10 mouse cellular contexts compared by ENCODE assay signal in genomic region chr3:144753120-144753519, GRCm38 (mm10). TPM values are rescaled to one million over a fixed set of nuclear protein-coding genes. Genes with fewer than 3 reads are reported as not detected.
A peak's percentile ranks its signal among the peaks of the same experiment; 100 is the strongest.
DNase-seq lines count a peak whose midpoint lies in the region; ATAC-seq lines count a peak whose summit lies in the region.
"Had no signal": no experiment of that assay in that cellular context is flagged by ENCODE, and none has a peak within 500 bp of the region (broad histone marks: within the 10 kb centered on the region; RNA-seq: fewer than 3 reads in every experiment).

No protein-coding gene starts in this region.

- H3K27ac ChIP-seq in neural tube, embryonic 11.5 days (ENCODE audit: low read depth, low read length), result no peak overlapping the region
- no peak overlapping the region for H3K27ac ChIP-seq in neural tube, embryonic 15.5 days (replicated peaks)
- H3K27ac ChIP-seq in embryonic facial prominence, embryonic 10.5 days (replicated peaks), result no peak overlapping the region
- H3K27ac ChIP-seq: hindbrain, embryonic 15.5 days; neural tube, embryonic 12.5 days had no signal

- intact Hi-C loops in left cerebral cortex, postnatal 10 days (cut with DNase I), result loop anchor here (10.0 kb wide), 1 partner anchor 62 kb away; the partner anchor contains the start of gene Clca3a2

- no peaks in the 10 kb centered on the region for H3K27me3 ChIP-seq in neural tube, embryonic 11.5 days (ENCODE audit: control insufficient read depth, insufficient read depth, low read length)
- H3K27me3 ChIP-seq in neural tube, embryonic 15.5 days (replicated peaks), result no peaks in the 10 kb centered on the region
- H3K27me3 ChIP-seq in embryonic facial prominence, embryonic 10.5 days (replicated peaks; ENCODE audit: low read depth, poor library complexity, severe bottlenecking), result no peaks in the 10 kb centered on the region
- H3K27me3 ChIP-seq: hindbrain, embryonic 15.5 days; neural tube, embryonic 12.5 days had no signal

- no peak overlapping the region for H3K4me3 ChIP-seq in neural tube, embryonic 11.5 days (ENCODE audit: low read depth, low read length)
- H3K4me3 ChIP-seq in neural tube, embryonic 15.5 days (replicated peaks), result no peak overlapping the region
- no peak overlapping the region for H3K4me3 ChIP-seq in embryonic facial prominence, embryonic 10.5 days
- H3K4me3 ChIP-seq: hindbrain, embryonic 15.5 days; neural tube, embryonic 12.5 days had no signal

- 8% methylated on average over 2 of the region's 2 CpGs for WGBS in neural tube, embryonic 11.5 days
- 5% methylated on average over 2 of the region's 2 CpGs for WGBS in neural tube, embryonic 15.5 days
- whole genome bisulfite sequencing in embryonic facial prominence, embryonic 10.5 days, result 0% methylated on average over 2 of the region's 2 CpGs

- no peak for DNase-seq in cerebellum, adult 8-10 months
- DNase-seq in neural tube, embryonic 11.5 days (ENCODE audit: low spot score), result peak; percentile 17
- DNase-seq in embryonic facial prominence, embryonic 10.5 days (ENCODE audit: low spot score), result peak; percentile 12
- DNase-seq in lung, postnatal 36 days, result peak; percentile 20
- no peak for DNase-seq in Muller cell, postnatal 12 days (ENCODE audit: inconsistent ontology term)
- no peak for DNase-seq in left cerebral cortex, postnatal 10 days (ENCODE audit: extremely low spot score in 1 of 2, low spot score in 2 of 2)

- H3K9ac ChIP-seq in neural tube, embryonic 11.5 days (ENCODE audit: low read length), result no peak overlapping the region
- H3K9ac ChIP-seq in neural tube, embryonic 15.5 days (replicated peaks), result no peak overlapping the region
- H3K9ac ChIP-seq: hindbrain, embryonic 15.5 days; neural tube, embryonic 12.5 days had no signal

- H3K4me1 ChIP-seq in neural tube, embryonic 11.5 days (ENCODE audit: control insufficient read depth, insufficient read depth, low read length), result no peaks in the 10 kb centered on the region
- no peaks in the 10 kb centered on the region for H3K4me1 ChIP-seq in neural tube, embryonic 15.5 days
- no peaks in the 10 kb centered on the region for H3K4me1 ChIP-seq in embryonic facial prominence, embryonic 10.5 days
- H3K4me1 ChIP-seq: hindbrain, embryonic 15.5 days; neural tube, embryonic 12.5 days had no signal

- no peaks in the 10 kb centered on the region for H3K36me3 ChIP-seq in neural tube, embryonic 11.5 days (ENCODE audit: control insufficient read depth, insufficient read depth, low read length)
- H3K36me3 ChIP-seq in neural tube, embryonic 15.5 days, result no peaks in the 10 kb centered on the region
- no peaks in the 10 kb centered on the region for H3K36me3 ChIP-seq in embryonic facial prominence, embryonic 10.5 days (replicated peaks)
- H3K36me3 ChIP-seq: hindbrain, embryonic 15.5 days; neural tube, embryonic 12.5 days had no signal

- ATAC-seq in cerebellum, adult (ENCODE audit: insufficient number of reproducible peaks, low FRiP score, low TSS enrichment), result peak; percentile 79; the same call in 1 of the 2 replicates
- 0 out of 2 replicates have a peak, but pooled peaks have one; percentile 45 for ATAC-seq in neural tube, embryonic 11.5 days (ENCODE audit: insufficient read depth, low FRiP score, low TSS enrichment)
- ATAC-seq in neural tube, embryonic 15.5 days (ENCODE audit: low FRiP score), result no peak

- no peaks in the 10 kb centered on the region for H3K9me3 ChIP-seq in neural tube, embryonic 11.5 days (ENCODE audit: control insufficient read depth, low read length)
- no peaks in the 10 kb centered on the region for H3K9me3 ChIP-seq in neural tube, embryonic 15.5 days (replicated peaks)
- H3K9me3 ChIP-seq in embryonic facial prominence, embryonic 10.5 days, result no peaks in the 10 kb centered on the region
- H3K9me3 ChIP-seq: hindbrain, embryonic 15.5 days; neural tube, embryonic 12.5 days had no signal

- no peak overlapping the region for H3K4me2 ChIP-seq in neural tube, embryonic 11.5 days (ENCODE audit: low read depth)
- no peak overlapping the region for H3K4me2 ChIP-seq in neural tube, embryonic 15.5 days
- H3K4me2 ChIP-seq: hindbrain, embryonic 15.5 days; neural tube, embryonic 12.5 days had no signal

RNA-seq across cellular contexts. Expression of gene Clca3a1, which starts 7.7 kb away (rescaled TPM):
- 0.05 and 0.08 TPM in 2 replicates for polyA plus RNA-seq in neural tube, embryonic 11.5 days (2014; fragmentation: Nextera tagmentation; extraction: Ambion mirVana)
- 0.27 and 0.79 TPM in 2 replicates for polyA plus RNA-seq in neural tube, embryonic 15.5 days (2015; fragmentation: Nextera tagmentation; extraction: Ambion mirVana)
- not detected in 2 replicates for polyA plus RNA-seq in embryonic facial prominence, embryonic 10.5 days (2016; fragmentation: Nextera tagmentation; extraction: Ambion mirVana)
- total RNA-seq in left cerebral cortex, postnatal 10 days (2021), result under 1 TPM; 0.67 to 0.88 TPM

RNA-seq across cellular contexts. Expression of gene Sh3glb1, which starts 33.0 kb away (rescaled TPM):
- 117 and 123 TPM in 2 replicates for polyA plus RNA-seq in neural tube, embryonic 11.5 days (2014; fragmentation: Nextera tagmentation; extraction: Ambion mirVana)
- 114 TPM in 2 replicates for polyA plus RNA-seq in neural tube, embryonic 15.5 days (2015; fragmentation: Nextera tagmentation; extraction: Ambion mirVana)
- polyA plus RNA-seq in embryonic facial prominence, embryonic 10.5 days (2016; fragmentation: Nextera tagmentation; extraction: Ambion mirVana), result 65.7 and 68.5 TPM in 2 replicates
- total RNA-seq in left cerebral cortex, postnatal 10 days (2021), result 100 to 1,000 TPM; 107 to 113 TPM

Comparison
In these comparisons a context has a peak if more than half of its experiments do, and no peak if none do; other contexts are left out.
1. DNase-seq: peak in neural tube, embryonic 11.5 days (single experiment), embryonic facial prominence, embryonic 10.5 days (single experiment) and lung, postnatal 36 days (single experiment); none in cerebellum, adult 8-10 months (single experiment), Muller cell, postnatal 12 days (single experiment) and left cerebral cortex, postnatal 10 days (0 of 2).